8 mouse cellular contexts compared by ENCODE assay signal in the genomic region with DNA sequence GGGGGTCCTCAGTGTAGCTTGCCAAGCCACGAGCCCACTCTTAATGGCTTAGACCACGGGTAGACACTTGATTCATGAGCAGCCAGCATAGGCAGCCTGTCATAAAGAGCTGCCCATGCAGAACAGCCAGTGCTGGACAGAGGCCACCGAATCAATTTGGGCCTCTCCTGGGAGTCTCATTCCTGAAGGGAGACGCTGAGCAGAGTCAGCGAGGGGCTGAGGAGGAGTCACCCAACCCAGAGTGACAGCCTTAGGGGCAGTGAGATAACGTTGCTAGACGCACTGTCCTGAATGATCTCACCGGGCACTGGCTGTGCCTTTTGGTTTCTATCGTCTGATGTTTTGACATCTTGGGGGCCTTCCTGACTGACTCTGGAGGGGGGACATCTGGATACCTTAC. TPM values are rescaled to one million over a fixed set of nuclear protein-coding genes. Genes with fewer than 3 reads are reported as not detected.
DNase-seq lines count a peak whose midpoint lies in the region.

No protein-coding gene starts in this region.

- peak; percentile 5 for DNase-seq in cerebellum, adult 11-12 months
- no peak for DNase-seq in cerebellum, adult 8-10 months
- DNase-seq in kidney, postnatal 14 days, result peak; percentile 22
- no peak for DNase-seq in kidney, postnatal 36 days
- peak; percentile 29 for DNase-seq in thymus, postnatal 14 days
- DNase-seq in thymus, postnatal 0 days (ENCODE audit: low spot score), result no peak
- no peak for DNase-seq in spleen, adult 18-20 months
- no peak for DNase-seq in layer of hippocampus, adult 9-11 months

RNA-seq across cellular contexts. Expression of a gene that starts 38.3 kb away (rescaled TPM):
- 1.3 and 2.0 TPM in 2 replicates for polyA plus RNA-seq in thymus, postnatal 0 days (2015; fragmentation: Nextera tagmentation; extraction: Ambion mirVana)

Comparison
In these comparisons a context has a peak if more than half of its experiments do, and no peak if none do; other contexts are left out.
1. DNase-seq: peak in cerebellum, adult 11-12 months (single experiment), kidney, postnatal 14 days (single experiment) and thymus, postnatal 14 days (single experiment); none in cerebellum, adult 8-10 months (single experiment), kidney, postnatal 36 days (0 of 2), thymus, postnatal 0 days (single experiment), spleen, adult 18-20 months (0 of 2) and layer of hippocampus, adult 9-11 months (single experiment).